Mouse (Mus musculus): ENCODE measurements around the gene Dhx33. TPM values are rescaled to one million over a fixed set of nuclear protein-coding genes. Genes with fewer than 3 reads are reported as not detected.

The Dhx33 gene
- polyA plus RNA-seq, 1 experiment from 2014 or later = 7.1 TPM

GRCm38 (mm10) chr11:71019201-71020068, 15.2 kb upstream of the Dhx33 start, which contains the start of the genes Mis12 and Derl2:
Gene Mis12 (plus strand): TSS chr11:71019611.
Gene Derl2 (minus strand): TSS chr11:71019841.
- peak within 1 kb of the TSS; percentile 93 for H3K27ac ChIP-seq (ENCODE audit: low read length)
- WGBS (ENCODE audit: insufficient replicate concordance) = under 1% methylated on average over 71 of the region's 71 CpGs
- peak within 1 kb of the TSS; percentile 100 for H3K4me3 ChIP-seq (ENCODE audit: low read depth, low read length)
- H3K36me3 ChIP-seq (ENCODE audit: control insufficient read depth, insufficient read depth) = peaks cover 9% of the 10 kb centered on the region
- no peaks in the 10 kb centered on the region for H3K27me3 ChIP-seq (ENCODE audit: control insufficient read depth, insufficient read depth, low read depth, low read length)
- H3K4me2 ChIP-seq (ENCODE audit: low read depth, low read length) = peak within 1 kb of the TSS; percentile 84
- peak within 1 kb of the TSS; percentile 97 for H3K9ac ChIP-seq (ENCODE audit: low read depth, low read length)
- no peaks in the 10 kb centered on the region for H3K9me3 ChIP-seq (replicated peaks; ENCODE audit: control insufficient read depth, low read length)
- peak; percentile 96 for ATAC-seq (ENCODE audit: low read depth)
- peaks cover 22% of the 10 kb centered on the region for H3K4me1 ChIP-seq (ENCODE audit: control insufficient read depth, low read depth, low read length)

GRCm38 (mm10) chr11:71018416-71019200, 14.4 kb upstream of the Dhx33 start:
- peak; percentile 0; the same call in 1 of the 2 replicates for ATAC-seq (ENCODE audit: low read depth)
- WGBS (ENCODE audit: insufficient replicate concordance) = 4% methylated on average over 28 of the region's 28 CpGs
- Histone ChIP-seq H3K27me3 (ENCODE audit: control insufficient read depth, insufficient read depth, low read depth, low read length) (no peaks in the 10 kb centered on the region), H3K36me3 (ENCODE audit: control insufficient read depth, insufficient read depth) (peaks cover 15% of the 10 kb centered on the region), H3K9me3 (replicated peaks; ENCODE audit: control insufficient read depth, low read length) (no peaks in the 10 kb centered on the region), H3K4me3 (ENCODE audit: low read depth, low read length) (peak overlapping the region; percentile 100), H3K4me2 (ENCODE audit: low read depth, low read length) (peak overlapping the region; percentile 84), H3K9ac (ENCODE audit: low read depth, low read length) (peak overlapping the region; percentile 97), H3K4me1 (ENCODE audit: control insufficient read depth, low read depth, low read length) (peaks cover 22% of the 10 kb centered on the region), H3K27ac (ENCODE audit: low read length) (peak overlapping the region; percentile 89)

- Histone ChIP-seq H3K27me3 (ENCODE audit: control insufficient read depth, insufficient read depth, low read depth, low read length) (no peaks in the 10 kb centered on the region), H3K4me1 (ENCODE audit: control insufficient read depth, low read depth, low read length) (peaks cover 22% of the 10 kb centered on the region), H3K27ac (ENCODE audit: low read length) (no peak overlapping the region), H3K4me2 (ENCODE audit: low read depth, low read length) (0 out of 2 replicates have a peak overlapping the region, but pooled peaks have one; percentile 20), H3K9me3 (replicated peaks; ENCODE audit: control insufficient read depth, low read length) (no peaks in the 10 kb centered on the region), H3K36me3 (ENCODE audit: control insufficient read depth, insufficient read depth) (peaks cover 16% of the 10 kb centered on the region), H3K9ac (ENCODE audit: low read depth, low read length) (no peak overlapping the region), H3K4me3 (ENCODE audit: low read depth, low read length) (no peak overlapping the region)
- ATAC-seq (ENCODE audit: low read depth) = no peak
- WGBS (ENCODE audit: insufficient replicate concordance) = 52% methylated on average over 1 of the region's 1 CpGs
Measured at GRCm38 (mm10) chr11:71017051-71017450, 12.8 kb upstream of the Dhx33 start.

GRCm38 (mm10) chr11:71012743-71013142, 8.5 kb upstream of the Dhx33 start:
- peaks cover 34% of the 10 kb centered on the region for H3K36me3 ChIP-seq (ENCODE audit: control insufficient read depth, insufficient read depth)
- H3K9ac ChIP-seq (ENCODE audit: low read depth, low read length) = no peak overlapping the region
- ATAC-seq (ENCODE audit: low read depth) = peak; percentile 96
- H3K4me1 ChIP-seq (ENCODE audit: control insufficient read depth, low read depth, low read length) = peaks cover 12% of the 10 kb centered on the region
- H3K9me3 ChIP-seq (replicated peaks; ENCODE audit: control insufficient read depth, low read length) = no peaks in the 10 kb centered on the region
- H3K27ac ChIP-seq (ENCODE audit: low read length) = peak overlapping the region; percentile 73
- 76% methylated on average over 7 of the region's 7 CpGs for WGBS (ENCODE audit: insufficient replicate concordance)
- no peaks in the 10 kb centered on the region for H3K27me3 ChIP-seq (ENCODE audit: control insufficient read depth, insufficient read depth, low read depth, low read length)
- H3K4me2 ChIP-seq (ENCODE audit: low read depth, low read length) = no peak overlapping the region
- no peak overlapping the region for H3K4me3 ChIP-seq (ENCODE audit: low read depth, low read length)

GRCm38 (mm10) chr11:71008321-71008720, 4.1 kb upstream of the Dhx33 start:
- peaks cover 6% of the 10 kb centered on the region for H3K4me1 ChIP-seq (ENCODE audit: control insufficient read depth, low read depth, low read length)
- no peak overlapping the region for H3K27ac ChIP-seq (ENCODE audit: low read length)
- WGBS (ENCODE audit: insufficient replicate concordance) = 74% methylated on average over 3 of the region's 3 CpGs
- H3K4me2 ChIP-seq (ENCODE audit: low read depth, low read length) = no peak overlapping the region
- H3K9me3 ChIP-seq (replicated peaks; ENCODE audit: control insufficient read depth, low read length) = no peaks in the 10 kb centered on the region
- no peak overlapping the region for H3K4me3 ChIP-seq (ENCODE audit: low read depth, low read length)
- H3K36me3 ChIP-seq (ENCODE audit: control insufficient read depth, insufficient read depth) = peaks cover 29% of the 10 kb centered on the region
- H3K27me3 ChIP-seq (ENCODE audit: control insufficient read depth, insufficient read depth, low read depth, low read length) = no peaks in the 10 kb centered on the region
- no peak overlapping the region for H3K9ac ChIP-seq (ENCODE audit: low read depth, low read length)
- no peak for ATAC-seq (ENCODE audit: low read depth)

- 76% methylated on average over 7 of the region's 7 CpGs for WGBS (ENCODE audit: insufficient replicate concordance)
- peaks cover 11% of the 10 kb centered on the region for H3K4me1 ChIP-seq (ENCODE audit: control insufficient read depth, low read depth, low read length)
- no peak for ATAC-seq (ENCODE audit: low read depth)
- no peaks in the 10 kb centered on the region for H3K9me3 ChIP-seq (replicated peaks; ENCODE audit: control insufficient read depth, low read length)
- no peaks in the 10 kb centered on the region for H3K27me3 ChIP-seq (ENCODE audit: control insufficient read depth, insufficient read depth, low read depth, low read length)
- no peak overlapping the region for H3K9ac ChIP-seq (ENCODE audit: low read depth, low read length)
- no peak overlapping the region for H3K4me2 ChIP-seq (ENCODE audit: low read depth, low read length)
- H3K36me3 ChIP-seq (ENCODE audit: control insufficient read depth, insufficient read depth) = peaks cover 28% of the 10 kb centered on the region
- no peak overlapping the region for H3K27ac ChIP-seq (ENCODE audit: low read length)
- H3K4me3 ChIP-seq (ENCODE audit: low read depth, low read length) = no peak overlapping the region
Measured at GRCm38 (mm10) chr11:71007831-71008230, 3.6 kb upstream of the Dhx33 start.

- no peak for ATAC-seq (ENCODE audit: low read depth)
- H3K27ac ChIP-seq (ENCODE audit: low read length) = no peak overlapping the region
- peaks cover 16% of the 10 kb centered on the region for H3K4me1 ChIP-seq (ENCODE audit: control insufficient read depth, low read depth, low read length)
- H3K36me3 ChIP-seq (ENCODE audit: control insufficient read depth, insufficient read depth) = peaks cover 26% of the 10 kb centered on the region
- no peak overlapping the region for H3K9ac ChIP-seq (ENCODE audit: low read depth, low read length)
- WGBS (ENCODE audit: insufficient replicate concordance) = 84% methylated on average over 6 of the region's 6 CpGs
- no peaks in the 10 kb centered on the region for H3K9me3 ChIP-seq (replicated peaks; ENCODE audit: control insufficient read depth, low read length)
- no peak overlapping the region for H3K4me3 ChIP-seq (ENCODE audit: low read depth, low read length)
- H3K27me3 ChIP-seq (ENCODE audit: control insufficient read depth, insufficient read depth, low read depth, low read length) = no peaks in the 10 kb centered on the region
- H3K4me2 ChIP-seq (ENCODE audit: low read depth, low read length) = no peak overlapping the region
Measured at GRCm38 (mm10) chr11:71007026-71007425, 2.8 kb upstream of the Dhx33 start.

GRCm38 (mm10) chr11:71005046-71005445, 809 bp upstream of the Dhx33 start:
- Histone ChIP-seq H3K9ac (ENCODE audit: low read depth, low read length) (no peak overlapping the region), H3K9me3 (replicated peaks; ENCODE audit: control insufficient read depth, low read length) (no peaks in the 10 kb centered on the region), H3K27ac (ENCODE audit: low read length) (no peak overlapping the region), H3K4me1 (ENCODE audit: control insufficient read depth, low read depth, low read length) (peaks cover 16% of the 10 kb centered on the region), H3K27me3 (ENCODE audit: control insufficient read depth, insufficient read depth, low read depth, low read length) (no peaks in the 10 kb centered on the region), H3K4me2 (ENCODE audit: low read depth, low read length) (peak overlapping the region; percentile 94), H3K4me3 (ENCODE audit: low read depth, low read length) (peak overlapping the region; percentile 14), H3K36me3 (ENCODE audit: control insufficient read depth, insufficient read depth) (peaks cover 13% of the 10 kb centered on the region)
- 43% methylated on average over 5 of the region's 5 CpGs for WGBS (ENCODE audit: insufficient replicate concordance)
- ATAC-seq (ENCODE audit: low read depth) = no peak

Data from liver, embryonic 16.5 days (tissue).